Mouse (Mus musculus) layer of hippocampus, postnatal 36 days (tissue): Measurements from ENCODE around the gene Calr. TPM values are rescaled to one million over a fixed set of nuclear protein-coding genes. Genes with fewer than 3 reads are reported as not detected.

Source experiments
- DNase-seq, 2 experiments: peaks; one replicate each; pipeline ENCODE4 v3.0.0; 2022
- total RNA-seq, 2 experiments: library from RNA; stranded (reverse); gene quantifications; 2 replicates each; pipeline ENCODE4 v1.2.3; 2021

The Calr gene
- total RNA-seq, result 100 to 1,000 TPM; 557 to 631 TPM

DNA sequence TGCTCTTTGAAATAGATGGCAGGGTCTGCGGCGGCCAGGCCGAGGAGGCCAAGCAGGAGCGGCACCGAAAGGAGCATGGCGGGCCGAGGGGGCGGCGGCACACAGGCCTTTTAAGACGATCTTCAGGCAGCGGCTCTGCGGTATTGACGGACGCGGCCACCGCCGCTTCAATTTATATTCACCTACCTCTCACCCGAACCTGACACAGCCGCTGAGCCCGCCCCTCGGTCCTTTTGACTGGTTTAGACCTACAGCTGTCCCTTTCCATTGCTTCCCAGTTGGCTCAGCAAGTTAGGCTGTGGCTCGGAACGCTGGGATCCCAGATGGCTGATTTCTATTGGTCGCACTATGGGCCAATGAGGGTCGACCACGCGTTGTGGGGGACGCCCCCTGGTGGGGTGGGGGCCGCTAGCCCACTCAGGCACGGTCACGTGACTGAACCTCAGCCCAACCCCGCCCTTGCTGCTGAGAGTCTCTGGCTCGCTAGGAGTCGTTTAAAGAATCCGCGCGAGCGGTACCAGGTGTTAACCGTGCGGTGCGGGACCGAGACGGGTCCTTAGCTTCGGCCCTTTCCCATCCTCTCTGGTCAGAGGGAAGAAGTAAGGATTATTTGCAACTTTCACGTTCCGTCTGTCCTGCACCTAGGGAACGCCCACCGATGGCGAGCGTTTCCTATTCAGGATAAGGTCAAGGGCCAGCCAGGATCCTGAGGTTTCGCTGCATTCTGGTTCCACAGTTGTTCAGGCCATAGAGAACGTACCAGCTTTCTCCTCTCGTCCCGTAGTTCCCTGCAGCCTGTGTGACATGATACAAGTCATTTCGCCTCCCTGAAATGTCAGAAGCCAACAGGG lies at the start of gene Calr:
TSS of gene Calr (minus strand) at position 213 of the 851 bp plus-strand sequence.
- DNase-seq, result peak; percentile 100

DNA sequence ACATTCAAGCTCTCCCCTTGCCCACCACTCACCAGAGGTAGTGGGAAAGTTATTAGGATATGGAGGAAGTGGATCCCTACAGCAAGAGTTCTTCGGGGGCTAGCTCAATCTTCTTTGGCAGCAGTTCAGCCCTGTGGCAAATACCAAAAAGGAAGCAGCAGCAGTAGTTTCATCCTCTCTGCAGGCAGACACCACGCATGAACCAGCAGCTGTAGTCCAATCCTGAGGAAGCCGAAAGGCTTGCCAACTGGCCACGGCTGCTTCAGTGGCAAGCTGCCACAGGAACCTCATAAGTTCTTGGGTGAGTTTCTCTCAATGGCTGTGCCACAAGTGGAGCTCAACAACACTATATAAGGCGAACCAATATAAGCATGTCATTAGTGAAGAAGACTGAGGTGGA lies 49.2 kb upstream of the Calr start:
- DNase-seq, result no peak

DNA sequence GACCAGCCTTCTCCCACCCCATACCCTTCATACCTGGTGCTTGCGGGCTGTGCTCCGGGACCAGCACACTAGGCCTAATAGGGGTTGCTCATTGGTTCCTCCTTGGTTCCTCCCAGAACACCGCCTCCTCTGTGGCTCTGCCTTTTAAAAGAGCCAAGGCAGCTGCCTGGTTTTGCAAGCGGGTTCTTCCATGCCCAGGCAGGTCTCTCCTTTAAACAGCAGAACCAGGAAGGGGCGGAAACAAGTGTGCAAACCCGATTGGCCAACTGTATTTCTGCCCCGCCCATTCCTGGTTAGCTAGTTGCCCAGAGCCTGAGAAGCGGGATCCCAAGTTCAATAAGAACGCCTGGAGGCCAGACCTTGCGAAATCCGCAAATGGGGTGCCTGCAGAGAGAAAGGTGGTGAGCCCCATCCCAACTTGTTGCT lies 47.0 kb upstream of the Calr start, which contains the start of gene Gcdh:
TSS of gene Gcdh (minus strand) at position 213 of the 426 bp plus-strand sequence.
- DNase-seq, result peak; percentile 90 to 91

DNA sequence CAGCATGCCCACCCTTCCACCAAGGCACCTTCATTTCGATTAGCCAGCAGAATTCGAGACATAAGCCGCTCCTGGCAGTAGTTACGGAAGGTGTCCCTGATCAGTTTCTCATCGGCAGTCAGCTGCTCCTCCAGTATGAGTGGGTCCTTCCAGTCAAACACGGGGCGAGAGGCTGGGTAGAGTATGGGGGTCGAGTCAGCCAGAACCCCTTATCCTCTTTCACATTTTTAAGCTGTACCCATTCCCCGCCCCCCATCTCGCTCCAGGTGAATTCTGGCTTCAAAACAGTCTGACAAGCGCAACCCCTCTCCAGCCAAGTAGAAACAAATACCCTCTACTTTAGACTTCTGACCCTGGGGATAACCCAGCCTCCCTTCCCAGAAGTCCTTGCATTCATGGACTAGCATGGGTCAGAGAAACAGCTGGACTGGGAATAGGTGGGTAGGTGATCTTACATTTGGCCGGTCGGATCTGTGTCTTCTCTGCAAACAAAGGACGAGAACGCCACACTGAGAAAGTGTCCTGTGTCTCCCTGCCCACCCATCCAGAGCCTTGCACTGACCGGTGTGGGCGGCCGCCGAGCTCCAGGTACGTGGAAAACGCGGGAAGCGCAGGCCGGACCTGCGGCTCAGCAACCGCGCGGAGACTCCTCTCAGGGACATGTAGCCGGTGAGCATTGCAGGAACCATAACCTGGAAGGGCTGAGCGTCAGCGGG lies 46.4 kb upstream of the Calr start:
- no peak for DNase-seq

DNA sequence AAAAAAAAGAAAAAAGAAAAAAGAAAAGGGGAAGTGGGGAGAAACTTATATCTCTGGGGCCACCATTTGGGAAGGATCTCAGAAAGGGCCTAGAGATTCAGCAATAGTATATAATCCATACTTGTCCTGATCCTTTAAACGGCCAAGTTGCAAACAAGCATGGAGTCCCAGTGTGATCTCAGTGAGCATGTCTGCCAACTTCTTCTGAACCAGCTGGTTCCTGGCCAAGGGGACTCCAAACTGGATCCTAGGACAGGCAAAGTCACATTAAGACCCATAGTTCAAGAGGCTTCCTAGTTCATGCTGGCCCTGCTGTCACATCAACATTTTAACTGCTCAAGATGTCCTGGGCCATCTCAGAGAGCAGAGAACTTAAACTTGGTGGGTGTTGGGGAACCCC lies 42.4 kb upstream of the Calr start:
- DNase-seq, result no peak

DNA sequence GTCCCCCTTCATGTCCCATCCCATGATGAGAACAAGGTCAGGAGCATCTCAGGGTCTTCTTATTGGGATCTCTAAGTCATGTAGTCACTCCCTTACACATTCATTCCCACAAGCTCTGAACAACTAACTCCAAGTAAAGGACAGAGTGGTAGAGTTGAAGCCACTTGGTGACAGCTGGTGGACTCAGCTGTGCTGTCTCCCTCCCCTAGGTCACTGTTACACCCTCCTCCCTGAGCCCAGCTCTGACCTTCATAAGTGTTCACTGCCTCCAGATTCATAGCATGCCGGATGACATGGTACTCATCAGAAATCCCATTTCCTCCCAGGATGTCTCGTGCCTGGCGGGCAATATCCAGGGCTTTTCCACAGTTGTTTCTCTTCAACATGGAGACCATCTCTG lies 41.5 kb upstream of the Calr start:
- DNase-seq, result no peak

DNA sequence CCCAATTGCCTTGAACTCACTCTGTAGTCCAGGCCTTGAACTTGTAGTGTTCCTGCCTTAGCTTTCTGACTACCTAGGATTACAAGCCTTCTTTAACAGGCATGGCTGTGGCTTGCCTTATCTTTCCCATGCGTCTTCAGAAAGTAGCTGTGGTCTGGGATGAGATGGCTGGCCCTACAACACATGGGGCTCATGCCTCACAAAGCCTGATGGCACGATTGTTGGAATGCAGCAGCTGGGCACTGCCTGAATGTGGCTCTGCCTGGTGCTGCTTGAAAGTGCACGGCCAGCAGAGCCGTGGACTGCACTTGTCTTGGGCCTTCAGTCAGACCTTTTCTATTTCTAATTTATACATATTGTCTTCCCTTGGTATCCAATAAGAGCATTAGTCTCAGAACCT lies 38.0 kb upstream of the Calr start:
- no peak for DNase-seq

DNA sequence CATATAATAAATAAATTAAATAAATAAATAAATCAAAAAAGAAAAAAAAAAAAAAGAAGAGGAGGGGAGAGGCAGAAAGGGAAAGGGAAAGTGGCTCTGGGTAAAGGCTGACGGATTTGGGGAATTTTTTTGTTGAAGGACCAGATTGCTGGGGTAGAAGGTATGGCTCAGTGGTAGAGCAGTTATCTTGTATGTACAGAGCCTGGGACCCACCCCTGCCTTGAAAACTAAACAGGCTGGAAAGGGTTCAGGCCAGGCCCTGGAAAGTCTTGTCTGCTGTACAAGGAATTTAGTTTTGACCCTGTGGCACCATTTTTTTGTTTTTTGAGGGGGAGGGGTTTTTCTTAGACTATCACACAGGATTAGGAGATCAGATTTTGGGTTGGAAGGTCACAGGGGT lies 32.2 kb upstream of the Calr start:
- no peak for DNase-seq

DNA sequence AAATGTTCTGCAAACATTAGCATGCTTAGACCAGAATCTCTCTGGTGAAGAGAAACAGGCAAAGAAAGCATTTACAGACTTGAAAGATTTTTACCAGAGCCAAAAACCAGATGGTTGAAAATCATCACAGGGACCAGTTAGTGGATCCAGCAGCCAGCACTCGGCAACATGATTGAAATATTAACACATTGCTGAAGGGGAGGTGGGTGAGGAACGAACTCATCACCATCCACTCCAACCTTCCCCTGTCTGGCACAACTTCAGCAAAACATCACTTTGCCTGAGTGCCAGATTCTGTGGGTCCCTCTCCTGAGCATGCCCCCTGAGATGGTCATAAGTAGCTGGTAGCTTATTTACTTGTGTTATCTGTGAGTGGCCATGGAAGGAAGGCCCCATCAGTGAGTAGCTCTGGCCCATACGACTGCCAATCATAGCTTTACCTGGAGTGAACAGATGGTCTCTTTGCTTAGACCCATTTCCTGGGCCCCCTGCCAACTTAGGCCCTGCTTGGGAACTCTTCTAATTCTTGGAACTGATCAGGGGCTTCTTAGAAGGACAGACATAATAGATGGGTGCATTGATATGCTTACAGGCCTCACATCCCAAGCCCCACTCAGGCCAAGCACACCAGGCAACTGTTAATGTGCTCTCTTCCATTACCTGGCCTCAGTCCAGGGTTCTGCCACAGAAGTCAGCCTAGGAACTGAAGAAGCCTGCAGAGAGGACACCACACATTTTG lies 30.7 kb upstream of the Calr start:
- DNase-seq, result no peak

DNA sequence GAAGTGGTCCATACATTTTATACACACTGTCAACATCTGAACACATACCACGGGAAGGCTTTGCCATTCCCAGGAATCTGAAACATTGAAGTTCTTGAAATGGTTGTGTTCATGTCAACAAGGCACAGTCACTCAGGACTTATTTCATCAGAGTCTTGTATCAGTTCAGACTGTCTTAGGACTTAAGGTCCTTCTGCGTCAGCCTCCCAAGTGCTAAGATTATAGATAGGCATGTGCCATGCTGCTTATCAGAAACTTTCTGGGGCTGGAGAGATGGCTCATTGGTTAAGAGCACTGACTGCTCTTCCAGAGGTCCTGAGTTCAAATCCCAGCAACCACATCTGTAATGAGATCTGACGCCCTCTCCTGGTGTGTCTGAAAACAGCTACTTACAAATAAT lies 27.6 kb upstream of the Calr start:
- no peak for DNase-seq

DNA sequence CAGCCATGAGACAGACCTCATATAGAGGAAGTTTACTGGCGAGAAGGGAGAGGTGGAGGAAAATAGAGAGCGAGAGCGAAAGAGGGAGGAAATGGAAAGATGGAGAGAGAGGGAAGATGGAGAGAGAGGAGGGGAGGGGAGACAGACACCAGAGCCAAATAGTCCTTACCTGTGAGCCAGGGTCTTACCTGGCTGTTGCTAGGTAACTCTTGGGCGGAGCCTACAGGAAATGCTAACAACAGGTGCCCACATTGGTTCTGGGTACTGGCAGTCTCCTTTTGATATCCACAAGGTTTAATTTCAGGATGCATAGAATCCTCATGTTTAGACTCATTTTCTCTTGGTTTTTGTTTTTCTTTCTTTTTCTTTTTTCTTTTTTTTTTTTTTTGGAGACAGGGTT lies 26.3 kb upstream of the Calr start:
- no peak for DNase-seq

DNA sequence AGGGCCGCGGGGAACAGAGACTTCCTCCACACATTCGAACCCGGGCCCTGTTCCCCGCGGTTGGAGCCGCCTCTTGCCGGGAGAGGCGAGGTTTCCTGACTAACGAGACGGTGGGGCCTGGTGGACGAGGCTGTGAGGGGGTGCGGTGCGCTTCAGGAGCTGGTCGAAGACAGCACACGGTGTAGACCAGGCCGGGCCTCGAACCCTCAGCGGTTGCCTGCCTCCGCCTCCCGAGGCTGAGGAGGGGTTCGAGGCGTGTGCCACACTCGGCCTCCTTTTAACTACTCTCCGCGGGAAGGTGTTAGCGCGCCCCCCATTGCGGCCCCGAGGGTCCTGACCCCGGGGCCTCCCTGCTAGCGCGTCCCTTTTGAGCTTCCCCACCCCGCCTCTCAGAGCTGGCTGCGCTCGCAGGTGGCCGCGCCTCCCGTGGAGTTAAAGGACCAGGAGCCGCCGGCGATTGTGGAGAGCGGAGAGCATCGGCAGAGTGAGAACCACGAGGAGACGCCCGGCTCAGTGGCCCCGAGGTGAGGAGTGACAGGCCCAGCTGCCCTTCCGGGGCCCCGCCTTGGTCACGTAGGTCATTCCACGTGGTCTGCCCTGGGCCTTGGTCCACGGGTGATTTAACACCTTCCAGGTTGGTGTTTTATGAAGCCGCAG lies 25.7 kb upstream of the Calr start:
- DNase-seq, result no peak

DNA sequence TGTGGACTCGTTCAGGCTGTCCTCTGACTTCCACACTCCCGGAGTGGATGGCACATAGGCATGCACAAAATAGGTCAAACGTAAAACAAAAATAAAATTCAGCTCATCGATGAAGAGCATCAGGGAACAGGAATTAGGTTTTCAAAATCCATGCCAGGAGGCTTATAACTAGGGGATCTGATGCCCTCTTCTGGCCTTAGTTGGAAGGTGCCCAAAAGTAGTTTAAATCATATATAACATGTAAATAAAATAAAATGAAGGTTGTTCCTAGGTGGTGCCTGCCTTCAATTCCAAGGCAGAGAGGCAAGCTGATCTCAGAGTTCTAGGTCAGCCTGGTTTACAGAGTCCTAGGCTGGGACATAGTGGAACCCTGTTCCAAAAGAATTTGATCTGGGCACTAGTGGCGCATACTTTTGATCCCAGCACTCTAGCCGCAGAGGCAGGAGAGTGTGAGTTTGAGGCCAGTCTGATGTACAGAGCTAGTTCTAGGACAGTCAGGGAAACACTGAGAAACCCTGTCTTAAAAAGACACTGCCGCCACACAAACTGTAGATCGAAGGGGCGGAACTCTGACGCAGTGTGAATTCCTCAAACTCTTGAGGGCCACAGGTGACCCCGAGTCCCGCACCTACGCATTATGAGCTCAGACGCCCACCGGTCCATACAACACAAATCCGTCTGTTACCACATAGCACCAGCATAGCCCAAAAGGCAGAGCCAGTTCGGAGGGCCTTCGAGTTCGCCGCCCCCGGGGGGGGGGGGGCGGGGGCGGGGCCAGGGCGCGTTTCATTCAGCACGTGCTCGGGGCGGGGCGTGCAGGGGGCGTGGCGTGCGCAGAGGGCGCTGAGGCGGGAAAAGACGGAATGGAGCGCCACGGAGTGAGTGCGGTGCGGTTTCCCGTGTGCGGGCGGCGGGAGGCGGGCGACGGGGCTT lies 24.9 kb upstream of the Calr start, which contains the start of gene Syce2:
TSS of gene Syce2 (plus strand) at position 736 of the 933 bp plus-strand sequence.
- DNase-seq, result peak in 1 of 2 experiments; percentile 37

DNA sequence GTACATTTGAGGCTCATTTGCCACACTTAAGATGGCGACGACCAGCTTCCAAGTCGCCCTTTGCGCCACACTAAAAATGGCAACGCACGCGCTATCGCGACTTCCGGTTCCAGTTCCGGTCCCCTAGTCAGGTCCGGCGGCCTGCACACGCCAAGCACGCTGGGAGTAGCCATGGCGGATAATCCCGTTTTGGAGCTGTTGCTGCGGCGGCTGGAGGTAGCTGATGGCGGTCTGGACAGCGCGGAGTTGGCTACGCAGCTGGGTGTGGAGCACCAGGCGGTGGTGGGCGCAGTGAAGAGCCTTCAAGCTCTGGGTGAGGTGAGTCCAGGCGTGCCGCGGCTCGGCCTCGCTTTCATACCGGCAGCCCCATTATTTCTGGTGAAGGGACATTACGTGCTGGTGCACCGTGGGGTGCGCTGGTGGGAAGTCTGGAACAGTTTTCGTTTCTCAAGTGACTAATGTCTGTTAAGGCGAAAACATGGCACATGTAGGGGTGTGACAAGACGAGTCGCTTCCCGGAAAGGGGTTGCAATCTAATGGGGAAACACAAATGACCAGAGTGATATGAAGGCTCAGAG lies 10.2 kb upstream of the Calr start, which contains the start of gene Farsa:
TSS of gene Farsa (plus strand) at position 126 of the 578 bp plus-strand sequence.
- DNase-seq, result peak; percentile 91 to 92

DNA sequence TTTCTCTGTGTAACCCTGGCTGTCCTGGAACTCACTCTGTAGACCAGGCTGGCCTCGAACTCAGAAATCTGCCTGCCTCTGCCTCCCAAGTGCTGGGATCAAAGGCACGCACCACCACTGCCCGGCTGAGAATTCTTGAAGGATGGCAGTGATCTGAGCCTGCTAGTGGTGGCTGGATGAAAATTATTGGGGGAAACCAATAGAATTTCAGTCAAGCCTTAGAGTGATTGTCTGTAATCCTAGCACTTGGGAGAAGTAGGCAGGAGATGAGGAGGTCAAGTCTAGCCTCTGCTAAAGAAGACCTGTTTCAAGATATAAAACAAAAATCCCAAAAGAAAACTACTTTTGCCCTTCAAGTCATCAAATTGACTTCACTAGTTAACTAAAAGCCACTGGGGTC lies 9.7 kb upstream of the Calr start:
- no peak for DNase-seq

DNA sequence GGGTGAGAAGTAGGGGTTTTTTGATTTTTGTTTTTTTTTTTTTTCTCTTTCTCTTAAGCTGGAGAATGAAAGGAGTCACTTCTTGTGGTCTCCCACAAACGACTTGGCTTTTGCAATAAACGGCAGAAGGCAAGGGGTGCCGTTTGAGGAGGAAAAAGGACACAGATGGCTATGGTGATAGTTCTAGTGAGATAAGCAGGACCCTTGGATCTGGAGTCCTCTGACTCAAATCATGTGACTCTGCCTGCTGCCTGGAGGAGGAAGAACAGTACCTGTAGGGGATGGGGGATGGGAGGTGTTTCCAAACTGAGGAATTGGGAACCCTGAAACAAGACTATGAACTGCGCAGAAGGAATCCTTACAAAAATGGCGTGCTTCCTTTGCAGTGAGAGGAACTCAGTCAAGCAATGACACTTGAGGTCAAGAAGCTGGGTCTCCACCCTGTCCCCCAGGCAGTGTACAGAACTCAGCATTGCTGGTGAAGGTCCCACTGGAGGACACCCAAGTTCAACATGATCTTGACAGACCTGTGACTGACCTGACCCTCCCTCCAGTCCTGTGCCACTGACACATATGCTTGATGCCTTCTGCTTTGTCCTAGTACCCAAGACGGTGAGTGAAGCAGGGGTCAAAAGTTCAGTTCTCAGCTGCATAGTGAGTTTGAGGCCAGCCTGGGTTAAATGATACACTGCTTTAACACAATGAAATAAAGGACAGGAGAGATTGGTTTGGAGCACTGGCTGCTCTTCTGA lies 1.1 kb upstream of the Calr start:
- DNase-seq, result no peak

DNA sequence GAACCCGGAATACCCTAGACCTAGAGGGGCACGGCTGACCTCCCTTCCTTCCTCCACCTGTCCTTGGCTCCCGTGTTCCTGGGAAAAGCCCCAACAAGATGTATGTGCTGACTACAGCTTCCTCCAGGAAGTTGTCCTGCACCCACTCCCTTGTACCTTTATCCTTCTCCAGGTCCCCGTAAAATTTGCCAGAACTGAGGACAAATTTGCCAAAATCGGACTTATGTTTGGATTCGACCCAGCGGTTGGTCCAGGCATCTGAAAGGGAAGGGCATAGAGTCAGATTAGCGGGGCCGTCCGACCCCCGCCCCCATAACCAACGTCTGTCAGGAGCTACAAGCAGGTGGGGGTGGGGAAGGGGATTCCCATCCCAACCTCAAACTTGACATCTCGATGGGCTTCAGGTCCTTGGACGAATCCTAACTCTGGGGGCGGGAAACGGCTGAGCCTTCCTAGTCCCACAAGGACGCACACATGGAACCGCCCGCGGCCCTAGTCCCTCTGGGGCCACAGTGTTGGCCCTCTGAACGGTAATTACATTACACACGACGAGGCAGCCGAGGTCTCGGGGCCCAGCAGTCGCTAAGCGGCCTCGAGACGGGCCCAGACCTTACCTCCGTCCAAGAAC lies 526 bp downstream of the Calr start:
- DNase-seq, result peak in 1 of 2 experiments; percentile 46

DNA sequence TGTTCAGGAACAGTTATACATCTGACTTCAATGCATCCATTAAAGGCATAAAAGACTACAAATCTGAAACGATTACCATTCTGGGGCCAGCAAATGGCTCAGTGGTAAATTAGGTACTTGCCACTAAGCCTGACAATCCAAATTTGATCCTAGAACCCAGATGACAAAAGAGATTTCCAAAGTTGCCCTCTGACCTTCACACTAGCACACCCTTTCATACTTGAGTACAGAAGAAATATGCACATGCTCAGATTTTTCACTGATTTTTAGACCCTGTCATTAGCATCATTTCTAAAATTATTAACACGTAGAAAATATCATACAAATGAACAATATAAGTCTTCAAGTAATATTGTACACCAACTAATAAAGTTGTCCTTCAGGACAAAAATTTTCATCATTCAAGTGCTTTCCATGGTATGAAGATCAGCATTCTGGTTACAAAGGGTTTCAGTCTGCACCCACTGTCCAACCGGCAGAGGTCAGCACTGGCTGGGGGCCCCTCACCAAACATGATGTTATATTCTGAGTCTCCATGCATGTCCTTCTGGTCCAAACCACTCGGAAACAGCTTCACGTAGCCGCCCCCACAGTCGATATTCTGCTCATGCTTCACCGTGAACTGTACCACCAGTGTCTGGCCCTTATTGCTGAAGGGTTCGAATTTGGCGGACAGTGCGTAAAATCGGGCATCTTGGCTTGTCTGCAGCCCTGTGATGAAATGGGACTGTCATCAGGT lies 1.2 kb downstream of the Calr start:
- DNase-seq, result no peak
